ENCODE assay signal across 11 mouse cellular contexts in genomic region chr2:103900384-103900783, GRCm38 (mm10). TPM values are rescaled to one million over a fixed set of nuclear protein-coding genes. Genes with fewer than 3 reads are reported as not detected.
A peak's percentile ranks its signal among the peaks of the same experiment; 100 is the strongest.
DNase-seq lines count a peak whose midpoint lies in the region; ATAC-seq lines count a peak whose summit lies in the region.
"Had no signal": no experiment of that assay in that cellular context is flagged by ENCODE, and none has a peak within 500 bp of the region (broad histone marks: within the 10 kb centered on the region; RNA-seq: fewer than 3 reads in every experiment).

No protein-coding gene starts in this region.

- no peak overlapping the region for H3K9ac ChIP-seq in heart, embryonic 15.5 days
- H3K9ac ChIP-seq in liver, embryonic 13.5 days = peak overlapping the region; percentile 68

- no peak overlapping the region for H3K4me3 ChIP-seq in heart, embryonic 15.5 days
- H3K4me3 ChIP-seq in liver, embryonic 13.5 days (replicated peaks) = peak overlapping the region; percentile 49

- ATAC-seq in heart, embryonic 15.5 days (replicated peaks; ENCODE audit: insufficient number of reproducible peaks, insufficient read depth, low FRiP score, low read depth) = no peak
- ATAC-seq in liver, embryonic 13.5 days (ENCODE audit: low read depth) = no peak

- intact Hi-C loops in left cerebral cortex, postnatal 14 days (cut with DNase I) = no loop called here

- H3K27ac ChIP-seq in heart, embryonic 15.5 days = 0 out of 2 replicates have a peak overlapping the region, but pooled peaks have one; percentile 29
- H3K27ac ChIP-seq in liver, embryonic 13.5 days = peak overlapping the region; percentile 86

- H3K4me1 ChIP-seq in heart, embryonic 15.5 days (replicated peaks) = peaks cover 47% of the 10 kb centered on the region
- peaks cover 89% of the 10 kb centered on the region for H3K4me1 ChIP-seq in liver, embryonic 13.5 days (replicated peaks)

- no peak overlapping the region for H3K4me2 ChIP-seq in heart, embryonic 15.5 days
- peak overlapping the region; percentile 57 for H3K4me2 ChIP-seq in liver, embryonic 13.5 days

- WGBS in heart, embryonic 15.5 days = 54% methylated on average over 5 of the region's 5 CpGs
- 32% methylated on average over 5 of the region's 5 CpGs for WGBS in liver, embryonic 13.5 days (ENCODE audit: insufficient replicate concordance)

- H3K9me3 ChIP-seq in heart, embryonic 15.5 days (replicated peaks) = no peaks in the 10 kb centered on the region
- H3K9me3 ChIP-seq in liver, embryonic 13.5 days (replicated peaks) = no peaks in the 10 kb centered on the region
- H3K9me3 ChIP-seq: G1E had no signal

- no peaks in the 10 kb centered on the region for H3K36me3 ChIP-seq in heart, embryonic 15.5 days
- peaks cover 4% of the 10 kb centered on the region; the same call in 1 of the 2 replicates for H3K36me3 ChIP-seq in liver, embryonic 13.5 days
- H3K36me3 ChIP-seq: G1E had no signal

- H3K27me3 ChIP-seq in heart, embryonic 15.5 days = peaks cover 35% of the 10 kb centered on the region
- H3K27me3 ChIP-seq in liver, embryonic 13.5 days = no peaks in the 10 kb centered on the region

- DNase-seq in 3T3-L1 (ENCODE audit: low read depth, low spot score) = peak; percentile 42
- peak; percentile 48 for DNase-seq in adrenal gland, postnatal 10 days
- DNase-seq in liver, embryonic 13.5 days = no peak
- DNase-seq in adipocyte (ENCODE audit: low spot score) = no peak
- no peak for DNase-seq in right cerebral cortex, postnatal 14 days
- no peak for DNase-seq in thymus, postnatal 14 days
- no peak for DNase-seq in left cerebral cortex, postnatal 14 days (ENCODE audit: low spot score in 2 of 2)
- DNase-seq: right cerebral cortex, postnatal 25 days; thymus, postnatal 4 days had no signal

RNA-seq across cellular contexts. Expression of gene Lmo2, which starts 57.4 kb away (rescaled TPM):
- 10 to 100 TPM; 26.9 to 37.3 TPM for total RNA-seq in adrenal gland, postnatal 10 days (2021)
- polyA plus RNA-seq in heart, embryonic 15.5 days (2015; fragmentation: Nextera tagmentation; extraction: Ambion mirVana) = 19.1 and 23.1 TPM in 2 replicates
- polyA plus RNA-seq in liver, embryonic 13.5 days (2015; fragmentation: Nextera tagmentation; extraction: Ambion mirVana) = 156 and 167 TPM in 2 replicates
- total RNA-seq in left cerebral cortex, postnatal 14 days (2021) = 10 to 100 TPM; 19.0 to 21.9 TPM

Comparison
In these comparisons a context has a peak if more than half of its experiments do, and no peak if none do; other contexts are left out.
1. DNase-seq: peak in 3T3-L1 (single experiment) and adrenal gland, postnatal 10 days (single experiment); none in liver, embryonic 13.5 days (single experiment), adipocyte (single experiment), right cerebral cortex, postnatal 14 days (single experiment), thymus, postnatal 14 days (single experiment) and left cerebral cortex, postnatal 14 days (0 of 2).